Mouse (Mus musculus): ENCODE data around the gene Aacs.

GRCm38 (mm10) chr5:125502186-125502585, 26.6 kb downstream of the Aacs start:
- no peak for TF ChIP-seq MAX (IDR thresholded peaks at IDR 0.05; ENCODE audit: low read length)
- TF ChIP-seq CTCF (conservative IDR thresholded peaks at IDR 0.05 in 1 of 2, IDR thresholded peaks at IDR 0.05 in 1 of 2; ENCODE audit: low read depth in 2 of 2, low read length in 2 of 2): no peak
- no peak for TF ChIP-seq ZC3H11A (IDR thresholded peaks at IDR 0.05; ENCODE audit: low read depth, low read length)
- TF ChIP-seq CHD2 (IDR thresholded peaks at IDR 0.05; ENCODE audit: low read length): no peak
- no peak for TF ChIP-seq ELF1 (IDR thresholded peaks at IDR 0.05; ENCODE audit: low read depth, low read length)
- peak; percentile 59; the same call in 1 of the 2 replicates for TF ChIP-seq MAFK (IDR thresholded peaks at IDR 0.05; ENCODE audit: insufficient replicate concordance, low read length)
- TF ChIP-seq POLR2A (IDR thresholded peaks at IDR 0.05; ENCODE audit: low read depth, low read length): no peak
- TF ChIP-seq USF1 (IDR thresholded peaks at IDR 0.05; ENCODE audit: low read depth, low read length): no peak
- no peak for TF ChIP-seq SIN3A (IDR thresholded peaks at IDR 0.05; ENCODE audit: low read length)
- no peak for TF ChIP-seq E2F4 (IDR thresholded peaks at IDR 0.05; ENCODE audit: insufficient replicate concordance, low read depth, low read length)
- no peak for TF ChIP-seq JUND (conservative IDR thresholded peaks at IDR 0.05; ENCODE audit: low read depth, low read length)
